Mouse (Mus musculus): Measurements from ENCODE around the gene Map3k6.

DNA sequence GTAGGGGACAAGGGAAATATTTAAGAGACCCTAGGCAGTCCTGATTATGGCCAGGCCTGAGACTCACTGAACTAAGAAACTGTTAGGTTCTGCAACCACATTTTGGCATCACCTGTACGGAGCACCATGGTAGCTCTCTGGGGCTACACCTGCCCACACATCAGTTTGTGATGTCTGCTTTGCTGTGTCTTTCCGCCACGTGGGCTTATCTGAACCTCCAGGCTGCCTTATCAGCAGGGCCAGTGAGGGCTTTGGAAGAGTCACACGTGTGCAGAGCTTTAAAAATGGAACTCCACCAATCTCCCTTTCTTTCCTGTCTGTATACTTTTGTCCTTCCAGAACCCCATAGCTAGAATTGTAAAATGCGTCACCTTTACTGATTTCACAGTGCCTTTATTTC, 45.3 kb downstream of the Map3k6 start:
- TF ChIP-seq CTCF (IDR thresholded peaks at IDR 0.05; ENCODE audit: insufficient read depth, low read length), result no peak
- TF ChIP-seq POLR2A (IDR thresholded peaks at IDR 0.05; ENCODE audit: borderline replicate concordance, extremely low read depth, low read depth, low read length), result no peak

Data from lung, adult 2 months (tissue).